Mouse (Mus musculus) adrenal gland, postnatal 14 days (tissue): ENCODE data around the gene Hibadh. TPM values are rescaled to one million over a fixed set of nuclear protein-coding genes. Genes with fewer than 3 reads are reported as not detected.

Experiments
- DNase-seq: peaks from one replicate; pipeline ENCODE4 v3.0.0; 2021; ENCODE audit warnings: mixed read lengths
- total RNA-seq: library from RNA; stranded (reverse); gene quantifications from 2 replicates; pipeline ENCODE4 v1.2.3, GENCODE M21; 2021

Hibadh gene
- total RNA-seq, 1 experiment from 2014 or later = 228 TPM

GRCm38 (mm10) chr6:52638471-52639185 lies 1.6 kb downstream of the Hibadh start:
- no peak for DNase-seq

DNA sequence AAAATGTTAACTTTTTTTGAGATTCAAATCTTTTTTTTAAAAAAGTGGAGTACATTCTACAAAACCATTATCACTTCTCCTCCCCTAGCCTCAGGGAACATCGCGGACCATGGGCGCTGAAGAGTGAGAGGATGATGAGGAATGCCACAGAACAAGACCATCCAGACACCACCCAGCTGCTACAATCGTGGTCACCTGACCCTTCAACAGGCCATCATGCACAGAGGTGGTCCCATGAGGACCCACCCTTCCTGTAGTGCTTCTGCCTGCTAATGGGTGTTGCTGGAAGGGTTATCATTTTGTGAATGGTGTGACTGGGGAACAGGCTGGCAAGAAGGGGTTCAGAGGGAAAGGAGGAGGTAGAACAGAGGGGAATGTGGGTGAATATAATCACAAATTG lies 2.9 kb downstream of the Hibadh start:
- no peak for DNase-seq

DNA sequence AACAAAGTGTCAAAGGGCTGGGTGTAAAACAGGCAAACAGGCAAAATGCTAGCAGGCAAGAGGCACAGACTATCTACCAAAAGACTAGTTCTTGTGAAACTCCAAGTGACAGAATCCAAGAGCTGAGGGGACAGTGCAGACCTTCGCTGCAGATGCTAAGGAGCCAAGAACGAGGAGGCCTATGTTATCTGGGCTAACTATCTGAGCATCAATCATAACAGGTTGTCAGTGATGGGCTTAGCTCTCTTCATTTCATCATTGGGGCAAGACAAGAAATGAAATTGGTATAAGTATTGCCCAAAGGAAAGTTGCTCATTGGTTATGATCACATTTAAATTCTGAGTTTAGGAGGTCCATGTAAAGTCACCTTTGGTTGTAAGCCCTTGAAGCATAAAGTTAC lies 4.8 kb downstream of the Hibadh start:
- DNase-seq = no peak

DNA sequence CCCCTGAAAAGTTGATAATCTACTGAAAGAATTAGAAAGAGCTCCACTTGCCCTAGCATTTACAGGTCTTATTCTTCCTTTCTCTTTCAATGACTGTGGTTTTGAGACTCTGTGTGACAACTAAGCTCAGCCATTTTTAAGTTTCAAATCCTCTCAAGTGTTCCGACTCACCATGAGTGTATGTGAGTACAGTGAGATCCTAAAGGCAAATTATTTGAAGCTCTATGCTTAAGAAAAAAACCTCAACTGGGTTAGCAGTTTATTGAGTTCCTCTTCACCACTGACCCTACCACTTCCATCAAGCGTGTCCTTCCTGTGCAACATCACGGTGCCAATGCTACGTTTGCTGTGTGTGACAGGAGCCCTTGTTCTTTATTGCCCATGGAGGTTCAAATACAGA lies 9.6 kb downstream of the Hibadh start:
- DNase-seq = no peak

DNA sequence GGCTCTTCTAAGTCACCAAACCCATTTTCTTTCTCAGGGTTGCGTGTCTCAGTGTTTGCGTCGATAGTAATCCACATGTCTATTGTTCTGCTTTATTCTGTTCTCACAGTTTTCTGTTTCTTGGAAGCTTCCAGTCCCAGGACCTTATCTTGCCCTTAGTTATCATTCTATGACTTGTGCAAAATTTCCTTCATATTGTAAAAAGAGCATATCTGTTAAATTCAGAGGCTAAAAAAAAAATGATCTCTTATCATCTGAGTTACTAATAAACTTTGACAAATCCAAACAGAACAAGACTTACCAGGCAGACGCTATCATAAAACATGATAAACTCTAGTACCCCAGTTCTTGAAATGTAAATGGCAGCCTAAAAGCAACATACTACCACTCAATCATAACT lies 11.0 kb downstream of the Hibadh start:
- no peak for DNase-seq

DNA sequence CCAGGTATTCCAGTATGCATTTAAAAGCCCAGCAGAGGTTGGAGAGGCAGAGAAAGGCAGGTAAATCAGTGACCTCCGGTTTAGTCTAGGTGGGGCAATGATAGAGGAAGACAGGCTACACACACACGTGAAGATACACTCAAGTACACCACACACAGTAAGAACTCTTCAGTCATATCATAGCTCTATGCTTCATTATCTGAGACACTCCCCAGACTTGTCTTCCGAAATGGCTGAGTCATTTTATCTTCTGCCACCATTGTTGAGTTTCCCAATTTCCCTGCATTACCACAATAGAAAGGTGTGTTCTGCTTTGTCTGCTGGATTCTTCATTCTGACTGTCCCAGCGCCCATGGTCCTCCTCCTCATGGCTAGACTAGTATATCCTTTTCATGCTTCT lies 13.5 kb downstream of the Hibadh start:
- DNase-seq = no peak

GRCm38 (mm10) chr6:52623741-52624140 lies 16.4 kb downstream of the Hibadh start:
- DNase-seq = no peak

DNA sequence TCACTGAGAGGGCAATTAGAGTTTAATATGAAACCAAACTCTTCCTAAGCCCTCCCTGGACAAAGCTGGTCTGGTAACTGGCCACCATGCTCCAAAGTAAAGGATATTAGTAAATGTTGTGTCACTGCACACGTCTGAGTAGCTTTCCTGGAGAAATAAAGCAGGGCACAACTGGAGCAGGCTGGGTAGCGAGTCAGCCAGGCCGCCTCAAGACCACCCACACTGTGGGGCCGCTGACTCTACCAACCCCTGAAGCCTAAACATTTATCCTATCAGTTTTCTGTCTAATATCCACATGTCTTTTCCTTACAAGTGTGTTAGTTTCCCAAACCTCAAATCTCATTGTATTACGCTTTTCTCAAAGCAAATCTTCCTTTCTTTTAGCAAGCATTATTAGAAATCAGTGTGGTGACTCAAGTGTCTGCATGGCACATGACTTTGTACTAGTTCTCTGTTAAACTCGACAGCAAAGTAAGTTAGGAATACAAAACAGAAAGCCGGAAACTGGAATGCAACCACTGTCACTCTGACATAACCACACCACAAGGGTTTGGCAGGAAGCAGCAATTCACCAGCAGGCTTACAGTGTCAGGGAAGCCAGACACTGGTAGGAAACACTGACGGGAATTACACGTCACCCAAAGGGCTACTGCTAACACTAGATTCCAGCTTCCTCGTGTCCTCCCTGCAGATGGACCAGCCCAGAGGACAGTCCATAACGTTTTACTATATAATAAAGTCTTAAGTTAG lies 18.3 kb downstream of the Hibadh start:
- DNase-seq = no peak

- no peak for DNase-seq
These were observed 20.1 kb downstream of the Hibadh start for GRCm38 (mm10) chr6:52620090-52620489.

- DNase-seq = no peak
These were observed 30.4 kb downstream of the Hibadh start for GRCm38 (mm10) chr6:52609626-52610352.

DNA sequence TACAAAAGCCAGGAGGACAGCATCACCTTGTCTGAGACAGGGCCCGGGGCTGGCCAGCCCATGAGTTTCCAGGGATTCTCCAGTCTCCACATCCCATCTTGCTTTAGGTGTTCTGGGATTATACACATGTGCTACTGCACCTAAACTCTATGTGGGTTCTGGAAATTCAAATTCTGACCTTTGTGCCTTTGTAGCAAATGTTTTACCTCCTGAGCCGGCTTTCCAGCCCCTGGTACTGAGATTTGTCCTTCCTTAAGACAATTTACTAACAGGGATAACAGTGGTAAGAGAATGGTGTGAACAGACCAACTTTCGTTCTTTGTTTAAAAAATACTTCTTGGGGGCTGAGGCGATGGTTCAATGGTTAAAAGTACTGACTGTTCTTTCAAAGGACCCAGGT lies 32.1 kb downstream of the Hibadh start:
- no peak for DNase-seq

GRCm38 (mm10) chr6:52606746-52607347 lies 33.3 kb downstream of the Hibadh start:
- no peak for DNase-seq

DNA sequence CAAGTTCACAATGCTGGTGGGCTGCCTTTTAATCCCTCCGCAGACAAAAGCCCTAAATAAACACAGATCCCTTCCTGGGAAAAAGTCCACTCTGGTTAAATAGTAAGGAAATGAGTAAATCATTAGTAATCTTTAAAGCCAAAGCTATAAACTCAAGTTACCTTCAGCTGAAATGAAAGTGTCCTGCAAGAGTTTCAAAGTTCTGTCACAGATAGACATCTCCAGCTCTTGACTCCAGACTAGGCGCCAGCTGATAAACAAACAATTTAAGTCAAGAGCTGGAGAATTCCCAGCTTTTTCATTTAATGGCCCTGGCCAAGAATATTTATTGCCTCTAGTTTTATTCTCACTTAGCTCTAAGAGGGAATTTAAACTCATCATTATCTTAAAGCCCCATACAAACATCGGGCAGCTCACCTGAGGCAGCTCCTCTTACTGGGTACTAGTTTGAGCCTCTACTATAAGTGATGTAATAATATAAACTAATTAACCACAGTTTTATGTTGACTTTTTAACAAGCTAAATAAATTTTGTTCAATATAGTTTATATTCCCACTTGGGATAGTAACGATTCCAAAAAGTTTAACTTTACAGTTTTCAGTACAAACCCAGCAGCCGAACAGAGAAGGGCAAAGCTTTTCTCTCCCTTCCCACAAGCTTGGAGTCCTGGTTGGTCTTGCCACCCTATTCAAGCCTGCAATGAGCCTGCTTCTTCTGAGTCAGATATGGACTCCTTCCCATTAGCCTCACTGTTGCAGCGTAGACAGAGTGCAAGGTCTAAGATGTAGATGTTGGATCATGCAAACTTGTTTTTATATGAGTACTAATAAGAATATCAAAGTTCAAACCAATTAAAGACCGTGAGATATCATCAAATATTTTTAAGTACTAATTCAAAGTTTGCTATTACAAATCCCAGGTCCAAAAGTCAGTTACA lies 38.2 kb downstream of the Hibadh start:
- no peak for DNase-seq

DNA sequence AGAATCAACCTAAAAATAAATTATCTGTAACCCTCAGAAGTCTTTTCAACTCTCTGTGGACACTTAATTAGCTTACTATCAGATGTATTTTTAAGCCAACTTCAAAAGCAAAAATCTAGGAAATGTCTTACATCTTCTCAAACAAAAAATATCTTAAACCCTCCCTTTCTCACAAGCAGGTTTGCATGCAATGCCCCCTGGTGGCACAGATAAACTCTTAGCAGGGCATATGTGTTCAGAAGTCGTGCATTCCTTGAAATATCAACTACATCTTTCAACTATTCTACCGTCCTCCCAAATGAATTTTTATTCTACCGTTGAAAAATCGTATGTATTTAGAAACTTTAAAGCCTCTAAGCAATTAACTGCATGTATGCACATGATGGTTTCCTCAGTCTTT lies 39.1 kb downstream of the Hibadh start:
- peak; percentile 74 for DNase-seq

DNA sequence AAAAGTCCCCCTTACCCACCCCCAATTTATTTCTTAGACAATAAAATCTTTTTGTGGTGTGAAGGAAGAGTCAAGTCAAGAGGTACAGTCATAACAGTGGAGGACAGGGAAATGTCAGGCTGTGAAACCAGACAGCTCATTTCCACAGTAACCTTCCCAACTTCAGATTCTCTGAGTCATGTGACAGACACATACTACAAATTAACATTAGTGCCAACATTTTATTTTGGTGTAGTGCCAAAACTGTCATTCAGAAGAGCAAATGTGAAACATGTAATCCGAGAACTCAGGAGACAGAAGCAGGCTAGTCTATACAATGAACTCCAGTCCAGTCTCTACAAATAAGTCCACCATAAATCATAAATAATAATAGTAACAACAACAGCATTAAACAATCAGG lies 45.4 kb downstream of the Hibadh start:
- DNase-seq = no peak

GRCm38 (mm10) chr6:52586564-52586963 lies 53.6 kb downstream of the Hibadh start:
- no peak for DNase-seq

DNA sequence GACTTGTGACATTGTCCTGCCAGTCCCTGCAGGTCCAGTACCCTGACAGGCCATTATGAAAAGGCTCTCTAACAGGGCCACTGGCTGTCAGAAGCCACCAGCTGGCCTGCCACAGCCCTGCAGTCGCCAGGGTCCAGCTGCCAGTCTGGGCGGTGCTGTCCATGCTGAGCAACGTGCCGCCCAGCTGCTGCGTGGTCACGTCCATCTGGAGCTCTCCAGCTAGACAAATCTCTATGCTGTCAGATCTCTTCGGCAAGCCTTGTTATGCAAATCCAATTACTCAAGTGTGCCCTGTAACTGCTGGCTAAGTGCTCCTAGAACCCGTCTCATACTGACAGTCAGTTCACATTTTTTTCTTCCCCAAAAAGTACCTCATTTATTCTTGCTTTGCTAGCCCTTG lies 55.8 kb downstream of the Hibadh start:
- peak; percentile 57 for DNase-seq

DNA sequence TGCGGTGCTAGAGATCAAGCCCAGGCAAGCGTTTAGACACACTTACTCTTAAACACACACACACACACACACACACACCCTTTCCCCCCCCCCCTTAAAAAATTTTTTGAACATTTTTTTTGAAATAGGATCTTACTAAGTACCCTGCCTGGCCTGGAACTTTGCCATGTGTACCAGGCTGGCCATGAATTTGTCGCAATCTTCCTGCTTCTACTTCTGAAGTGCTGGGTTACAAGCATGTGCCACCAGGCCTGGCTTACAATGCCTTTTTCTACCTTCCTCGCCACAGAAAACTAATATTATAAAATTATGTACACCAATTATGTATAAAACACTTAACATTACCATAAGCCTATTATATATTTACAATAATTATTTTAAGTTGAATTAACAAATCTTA lies 59.1 kb downstream of the Hibadh start:
- no peak for DNase-seq

GRCm38 (mm10) chr6:52578322-52578721 lies 61.9 kb downstream of the Hibadh start:
- no peak for DNase-seq

- no peak for DNase-seq
These were observed 62.9 kb downstream of the Hibadh start for GRCm38 (mm10) chr6:52577270-52577669.

DNA sequence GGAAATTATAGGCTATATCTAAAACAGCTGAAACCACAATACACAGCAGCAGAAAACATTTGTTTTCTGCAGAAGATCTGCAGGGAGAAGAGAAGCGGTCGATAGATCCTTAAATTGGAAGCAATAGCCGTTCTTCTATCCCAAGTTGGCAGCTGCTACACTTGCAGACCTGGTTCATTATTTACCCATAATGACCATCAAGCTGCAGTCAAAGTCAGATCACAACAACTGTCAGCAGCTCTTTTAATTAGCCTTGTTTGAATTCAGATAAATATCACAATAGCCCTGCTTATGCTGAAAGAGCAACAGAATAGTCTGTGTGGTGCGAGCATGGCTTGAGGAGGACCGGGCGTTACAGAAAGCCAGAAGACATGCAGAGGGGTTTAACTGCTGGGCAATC lies 71.5 kb downstream of the Hibadh start:
- no peak for DNase-seq
